Mouse (Mus musculus) lung, embryonic 14.5 days (tissue): ENCODE results near the gene Mlf1. TPM values are rescaled to one million over a fixed set of nuclear protein-coding genes. Genes with fewer than 3 reads are reported as not detected.

Experiments used
- ATAC-seq: fragments of 200-750 bp; cut with Nextera tagmentation; 2 replicates; pipeline ENCODE4 v1.8.0; 2017; ENCODE audit warnings: mild to moderate bottlenecking, moderate TSS enrichment, moderate library complexity; ENCODE audit not compliant: insufficient read depth
- DNase-seq: peaks from one replicate; pipeline ENCODE4 v3.0.0-alpha.2; 2015
- H3K27ac ChIP-seq: fragments of 300-500 bp; sonication (generic); 2 replicates; pipeline ENCODE4 v1.5.1; 2014; ENCODE audit warnings: low read depth, mild to moderate bottlenecking, moderate library complexity
- H3K27me3 ChIP-seq: fragments of 300-500 bp; sonication (generic); 2 replicates; pipeline ENCODE4 v1.6.1; 2014; ENCODE audit warnings: low read length, control low read depth; ENCODE audit not compliant: insufficient read depth
- H3K36me3 ChIP-seq: fragments of 300-500 bp; sonication (generic); 2 replicates; pipeline ENCODE4 v1.6.1; 2014; ENCODE audit warnings: control low read depth; ENCODE audit not compliant: insufficient read depth
- H3K4me1 ChIP-seq: fragments of 300-500 bp; sonication (generic); 2 replicates; pipeline ENCODE4 v1.6.1; 2014; ENCODE audit warnings: antibody characterized with exemption, control low read depth; ENCODE audit not compliant: insufficient read depth
- H3K4me2 ChIP-seq: fragments of 300-500 bp; sonication (generic); 2 replicates; pipeline ENCODE4 v1.6.1; 2014; ENCODE audit warnings: mild to moderate bottlenecking
- H3K4me3 ChIP-seq: fragments of 300-500 bp; sonication (generic); 2 replicates; pipeline ENCODE4 v1.5.1; 2014; ENCODE audit warnings: low read depth, low read length
- H3K9ac ChIP-seq: fragments of 300-500 bp; sonication (generic); 2 replicates; pipeline ENCODE4 v1.6.1; 2014
- H3K9me3 ChIP-seq: fragments of 300-500 bp; sonication (generic); 2 replicates; pipeline ENCODE4 v1.6.1; 2016; ENCODE audit warnings: low read depth, low read length, control low read depth
- CTCF ChIP-seq: IDR thresholded peaks from 2 replicates; pipeline ENCODE4 v1.5.1; 2016; ENCODE audit warnings: antibody characterized with exemption, low read depth
- WGBS: fragments of 180-500 bp; shearing (Covaris S2); extraction: QIAGEN DNeasy Blood & Tissue Kit; methylation state at CpG from one replicate; pipeline ENCODE4 v1.1.7; 2014; 5-methylcytosine and 5-hydroxymethylcytosine counted together
- polyA plus RNA-seq: library from polyadenylated mRNA; unstranded; fragments of >200 nt; fragmentation: Nextera tagmentation; extraction: Ambion mirVana; gene quantifications from 2 replicates; pipeline ENCODE4 v1.2.1, GENCODE M21; 2014

The Mlf1 gene
- polyA plus RNA-seq, 1 experiment from 2014 or later, result 17.1 TPM

DNA sequence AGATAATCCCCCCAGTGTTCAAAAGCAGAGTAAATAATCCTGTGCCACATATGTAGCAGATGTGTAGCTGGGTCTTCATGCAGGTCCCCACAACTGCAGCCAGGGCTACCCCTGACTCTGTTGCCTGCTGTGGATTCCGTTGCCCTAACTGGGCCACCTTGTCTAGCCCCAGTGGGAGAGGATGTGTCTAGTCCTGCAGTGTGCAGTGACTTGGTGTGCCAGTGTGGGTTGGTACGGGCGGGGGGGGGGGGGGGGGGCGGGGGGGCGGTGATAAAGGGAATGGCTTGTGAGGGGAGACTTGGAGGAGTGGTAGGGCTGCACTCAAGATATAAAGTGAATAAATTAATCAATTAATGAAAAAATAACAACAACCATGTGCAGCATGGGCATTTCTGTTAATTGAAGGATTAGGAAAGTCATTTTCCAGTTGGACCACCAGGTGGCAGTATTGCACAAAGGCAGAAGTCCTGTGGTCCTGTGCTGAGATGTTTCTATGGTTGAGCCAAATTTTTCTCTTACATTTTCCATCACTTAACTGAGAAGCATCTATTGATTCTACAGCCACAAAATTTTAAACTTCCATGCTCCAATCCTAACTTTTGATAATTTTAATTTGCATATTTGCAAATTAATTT lies 21.7 kb upstream of the Mlf1 start:
- ATAC-seq, result peak; percentile 52; the same call in 1 of the 2 replicates
- TF ChIP-seq CTCF, result peak; percentile 86
- no peaks in the 10 kb centered on the region for H3K27me3 ChIP-seq

DNA sequence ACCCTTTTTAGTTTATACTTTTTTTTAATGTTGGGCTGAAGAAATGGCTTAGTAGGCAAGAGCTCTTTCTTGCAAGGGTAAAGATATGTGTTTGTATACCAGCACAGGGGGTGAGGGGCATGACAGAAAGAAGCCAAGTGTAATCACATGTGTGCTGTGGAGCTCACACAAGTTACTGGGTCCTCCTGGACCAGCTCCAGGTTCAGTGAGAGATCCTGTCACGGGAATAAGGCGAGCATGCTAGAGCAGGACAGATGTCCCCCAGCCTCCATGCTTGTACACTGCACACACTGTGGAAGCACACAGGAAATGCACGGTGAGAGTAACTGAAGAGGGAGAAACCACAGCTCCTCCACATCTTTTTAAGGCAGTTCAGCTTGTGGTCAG lies 21.1 kb upstream of the Mlf1 start:
- peak; percentile 31; the same call in 1 of the 2 replicates for ATAC-seq
- no peak overlapping the region for H3K4me3 ChIP-seq
- H3K4me1 ChIP-seq, result no peaks in the 10 kb centered on the region
- H3K27ac ChIP-seq, result no peak overlapping the region
- no peaks in the 10 kb centered on the region for H3K36me3 ChIP-seq
- H3K27me3 ChIP-seq, result no peaks in the 10 kb centered on the region
- no peak overlapping the region for H3K9ac ChIP-seq
- no peak for DNase-seq
- no peak for TF ChIP-seq CTCF
- no peak overlapping the region for H3K4me2 ChIP-seq
- WGBS, result 86% methylated on average over 3 of the region's 3 CpGs
- H3K9me3 ChIP-seq, result no peaks in the 10 kb centered on the region

More for the DNA sequence above, 21.7 kb upstream of the Mlf1 start:
- no peak overlapping the region for H3K27ac ChIP-seq
- DNase-seq, result peak; percentile 79
- no peaks in the 10 kb centered on the region for H3K4me1 ChIP-seq
- H3K9ac ChIP-seq, result no peak overlapping the region
- WGBS, result 14% methylated on average over 4 of the region's 5 CpGs
- H3K9me3 ChIP-seq, result no peaks in the 10 kb centered on the region
- no peak overlapping the region for H3K4me2 ChIP-seq
- no peak overlapping the region for H3K4me3 ChIP-seq
- no peaks in the 10 kb centered on the region for H3K36me3 ChIP-seq

DNA sequence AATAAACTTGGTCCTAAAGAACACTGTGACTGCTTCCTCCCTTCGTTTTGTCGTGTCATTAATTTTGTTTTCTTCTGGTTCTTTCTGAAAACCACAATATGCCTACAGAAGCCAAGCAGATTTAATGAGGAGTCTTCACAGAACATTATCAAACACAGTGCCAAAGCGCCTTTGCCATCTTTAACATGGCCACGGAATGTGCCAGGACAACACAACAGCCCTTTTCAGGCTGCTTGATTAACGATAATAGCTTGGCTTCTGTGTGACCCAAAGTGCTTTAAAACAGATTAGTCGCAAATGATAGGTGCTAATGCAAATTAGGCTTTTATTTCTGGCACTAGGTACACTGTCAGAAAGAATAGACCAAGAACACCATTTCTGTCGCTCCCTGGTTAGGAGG lies 15.5 kb upstream of the Mlf1 start:
- no peak overlapping the region for H3K9ac ChIP-seq
- no peak for ATAC-seq
- H3K36me3 ChIP-seq, result no peaks in the 10 kb centered on the region
- no peak overlapping the region for H3K4me2 ChIP-seq
- no peak overlapping the region for H3K27ac ChIP-seq
- 81% methylated on average over 7 of the region's 7 CpGs for WGBS
- H3K9me3 ChIP-seq, result no peaks in the 10 kb centered on the region
- H3K4me1 ChIP-seq, result no peaks in the 10 kb centered on the region
- no peak overlapping the region for H3K4me3 ChIP-seq
- no peak for DNase-seq
- H3K27me3 ChIP-seq, result no peaks in the 10 kb centered on the region
- TF ChIP-seq CTCF, result no peak

DNA sequence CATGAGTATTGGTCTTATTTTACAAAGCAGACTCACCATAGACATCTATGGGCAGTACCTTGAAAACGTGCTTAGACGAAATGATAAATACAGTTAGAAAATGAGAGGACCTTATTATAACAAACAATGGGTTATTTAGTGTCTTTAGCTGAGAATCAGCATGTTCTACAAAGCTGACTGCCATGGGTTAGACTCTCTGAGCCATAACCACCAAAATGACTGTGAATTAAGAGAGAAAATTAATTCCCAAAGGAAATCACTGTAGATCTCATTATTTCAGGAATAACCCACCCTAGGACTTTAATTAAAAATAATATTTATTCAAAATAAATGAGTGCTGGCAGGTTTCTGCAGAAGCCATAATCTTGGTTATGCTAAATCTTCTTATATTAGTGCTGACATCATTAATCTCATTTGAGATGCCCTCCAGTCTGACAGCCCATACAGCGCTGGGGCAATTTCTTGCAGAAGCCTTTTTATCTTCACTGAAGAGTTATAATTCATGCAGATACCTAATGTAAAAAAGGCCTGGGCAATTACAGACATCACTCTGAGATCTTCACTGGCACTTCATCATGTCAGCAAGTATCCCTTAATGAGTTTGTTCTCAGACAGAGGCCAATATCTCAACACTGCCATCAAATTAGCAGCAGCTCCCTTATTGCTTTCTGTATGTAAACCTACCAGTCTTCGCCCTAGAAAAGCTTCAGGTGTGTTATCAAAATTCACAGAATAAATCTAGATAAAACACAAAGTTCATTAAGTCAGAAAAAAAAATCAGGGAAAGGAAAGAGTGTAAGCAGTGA lies 7.6 kb upstream of the Mlf1 start:
- TF ChIP-seq CTCF, result no peak
- H3K9me3 ChIP-seq, result no peaks in the 10 kb centered on the region
- no peak overlapping the region for H3K4me2 ChIP-seq
- H3K36me3 ChIP-seq, result no peaks in the 10 kb centered on the region
- no peak for DNase-seq
- no peaks in the 10 kb centered on the region for H3K4me1 ChIP-seq
- no peak for ATAC-seq
- no peak overlapping the region for H3K9ac ChIP-seq
- no peak overlapping the region for H3K27ac ChIP-seq
- no peak overlapping the region for H3K4me3 ChIP-seq
- WGBS, result 70% methylated on average over 4 of the region's 4 CpGs
- no peaks in the 10 kb centered on the region for H3K27me3 ChIP-seq

DNA sequence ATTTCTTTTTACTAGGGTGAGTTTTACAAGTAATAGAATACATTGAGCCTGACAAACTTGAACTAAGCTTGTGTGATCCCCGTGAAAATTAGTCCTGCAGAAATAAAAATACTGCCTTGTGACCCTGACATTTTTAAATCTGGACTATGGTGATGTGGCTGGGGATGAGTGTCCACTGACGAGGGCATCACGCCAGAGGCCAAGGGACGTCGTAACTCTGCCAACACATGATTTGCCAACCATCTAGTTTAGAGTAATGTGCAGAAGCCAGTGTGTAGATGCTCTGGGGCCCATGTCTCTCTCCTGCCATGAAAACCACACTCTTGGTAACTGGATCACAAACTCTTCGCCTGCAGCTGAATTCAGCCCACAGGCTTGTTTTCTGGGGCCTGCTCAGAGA lies 6.4 kb upstream of the Mlf1 start:
- ATAC-seq (no peak), DNase-seq (no peak)
- Histone ChIP-seq H3K4me2 (no peak overlapping the region), H3K9ac (no peak overlapping the region), H3K27me3 (peaks cover 3% of the 10 kb centered on the region; the same call in 1 of the 2 replicates), H3K27ac (no peak overlapping the region), H3K36me3 (no peaks in the 10 kb centered on the region), H3K9me3 (no peaks in the 10 kb centered on the region), H3K4me1 (no peaks in the 10 kb centered on the region), H3K4me3 (no peak overlapping the region)
- TF ChIP-seq CTCF, result no peak
- 53% methylated on average over 6 of the region's 6 CpGs for WGBS

DNA sequence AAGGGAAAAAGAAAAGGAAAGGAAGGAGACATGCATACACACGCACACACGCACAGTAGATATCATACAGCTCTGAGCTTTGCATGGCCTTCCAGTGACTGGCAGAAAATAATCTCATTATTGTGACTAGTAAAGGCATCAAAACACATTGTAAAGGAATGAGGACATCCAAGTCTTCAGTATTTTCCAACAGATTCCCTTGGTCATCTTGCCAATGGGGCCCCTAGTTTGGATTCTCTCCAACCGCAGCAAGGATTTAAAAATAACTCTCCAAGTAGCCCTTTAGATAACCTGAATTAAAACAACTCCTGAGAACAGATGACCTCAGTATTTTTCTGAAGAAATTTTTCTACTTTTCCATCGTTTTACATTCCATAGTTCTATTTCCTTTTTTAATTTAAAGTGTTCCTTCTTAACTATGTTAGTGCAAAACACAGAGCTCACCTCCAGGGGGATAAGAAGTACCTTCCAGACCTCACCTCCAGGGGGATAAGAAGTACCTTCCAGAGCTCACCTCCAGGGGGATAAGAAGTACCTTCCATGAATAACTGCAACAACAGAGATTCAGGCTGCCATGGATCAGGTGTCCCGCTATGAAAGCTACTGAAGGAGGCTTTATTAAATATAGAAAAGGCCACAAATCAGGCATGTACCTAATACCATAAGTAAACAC lies 4.4 kb upstream of the Mlf1 start:
- no peak overlapping the region for H3K27ac ChIP-seq
- DNase-seq (peak; percentile 12), ATAC-seq (no peak)
- no peaks in the 10 kb centered on the region for H3K9me3 ChIP-seq
- no peaks in the 10 kb centered on the region for H3K36me3 ChIP-seq
- whole genome bisulfite sequencing, result 69% methylated on average over 5 of the region's 5 CpGs
- H3K4me3 ChIP-seq, result no peak overlapping the region
- peaks cover 6% of the 10 kb centered on the region for H3K27me3 ChIP-seq
- no peak overlapping the region for H3K4me2 ChIP-seq
- no peak overlapping the region for H3K9ac ChIP-seq
- peak; percentile 17; the same call in 1 of the 2 replicates for TF ChIP-seq CTCF
- H3K4me1 ChIP-seq, result no peaks in the 10 kb centered on the region

DNA sequence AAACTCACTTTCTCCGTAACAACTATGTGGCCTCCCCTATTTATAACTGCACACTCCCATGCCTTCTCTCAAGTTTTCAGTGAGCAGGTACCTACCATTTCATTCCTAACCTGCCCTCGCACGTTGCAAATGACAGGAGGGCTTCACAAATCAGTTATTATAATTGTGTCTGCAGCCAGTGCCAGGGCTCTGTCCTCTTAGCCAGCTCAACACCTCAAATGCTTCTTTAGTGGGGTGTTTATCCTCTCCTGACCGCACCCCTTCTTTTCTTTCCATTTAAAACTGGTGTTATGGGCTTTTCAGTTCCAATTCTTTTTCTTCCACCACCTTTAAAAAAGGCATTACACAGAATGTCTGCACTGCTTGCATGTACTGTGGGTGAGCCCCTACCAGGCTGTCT lies 1.7 kb upstream of the Mlf1 start:
- Histone ChIP-seq H3K9me3 (no peaks in the 10 kb centered on the region), H3K4me1 (no peaks in the 10 kb centered on the region), H3K4me3 (no peak overlapping the region), H3K36me3 (no peaks in the 10 kb centered on the region), H3K4me2 (no peak overlapping the region), H3K27ac (no peak overlapping the region), H3K27me3 (peaks cover 8% of the 10 kb centered on the region), H3K9ac (no peak overlapping the region)
- WGBS, result 61% methylated on average over 4 of the region's 4 CpGs
- no peak for TF ChIP-seq CTCF
- ATAC-seq (no peak), DNase-seq (no peak)
